Comparison of ENCODE assay signal across 23 mouse cellular contexts in the genomic region with DNA sequence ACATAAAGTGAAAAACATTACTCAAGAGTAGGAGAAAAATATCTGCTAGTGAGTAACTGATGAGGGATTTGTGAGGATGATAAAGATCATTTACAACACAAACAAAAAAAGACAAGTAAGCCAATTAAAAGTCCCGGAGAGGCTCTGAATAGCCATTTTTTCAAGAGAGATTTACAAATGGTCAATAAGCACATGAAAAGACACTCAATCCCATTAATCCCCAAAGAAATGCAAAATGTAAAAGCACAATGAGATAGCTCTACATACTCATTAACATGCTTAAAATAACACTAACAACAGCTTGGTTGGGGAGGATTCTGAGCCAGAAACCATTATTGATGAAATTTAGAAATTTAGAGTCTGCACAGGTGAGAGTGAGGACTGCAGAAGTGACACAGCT.
DNase-seq lines count a peak whose midpoint lies in the region; ATAC-seq and TF ChIP-seq lines count a peak whose summit lies in the region.
"Had no signal": no experiment of that assay in that cellular context is flagged by ENCODE, and none has a peak within 500 bp of the region (broad histone marks: within the 10 kb centered on the region; RNA-seq: fewer than 3 reads in every experiment).

No protein-coding gene starts in this region.

- TF ChIP-seq EP300 in ES-Bruce4 (IDR thresholded peaks at IDR 0.05; ENCODE audit: insufficient read depth, low read depth, low read length), result no peak

- peak; percentile 74 for DNase-seq in ZHBTc4 (ENCODE audit: low read depth, low spot score)
- DNase-seq in thymus, postnatal 10 days (ENCODE audit: low spot score in 2 of 2), result no peak
- no peak for DNase-seq in cerebellum, adult 9-11 months
- DNase-seq: adrenal gland, postnatal 14 days; B cell, adult 2 months; cerebellum, adult 18-20 months; cerebellum, postnatal 10 days; embryo, embryonic 11 days; gastrocnemius, adult 2 months; gastrocnemius, postnatal 25 days; kidney, adult 18-20 months had no signal

- TF ChIP-seq POLR2A in ES-Bruce4 (IDR thresholded peaks at IDR 0.05; ENCODE audit: insufficient read depth, low read length), result no peak
- TF ChIP-seq POLR2A in olfactory bulb, adult 2 months (IDR thresholded peaks at IDR 0.05; ENCODE audit: insufficient read depth, low read depth, low read length), result no peak

- TF ChIP-seq CTCF in ES-Bruce4 (IDR thresholded peaks at IDR 0.05; ENCODE audit: low read depth, low read length), result no peak
- no peak for TF ChIP-seq CTCF in olfactory bulb, adult 2 months (IDR thresholded peaks at IDR 0.05; ENCODE audit: insufficient read depth, low read depth, low read length)

- no peak overlapping the region for H3K9ac ChIP-seq in forebrain, embryonic 13.5 days
- no peak overlapping the region for H3K9ac ChIP-seq in forebrain, embryonic 12.5 days
- H3K9ac ChIP-seq in ES-Bruce4 (ENCODE audit: low read depth, poor library complexity, severe bottlenecking), result no peak overlapping the region
- H3K9ac ChIP-seq: embryonic facial prominence, embryonic 15.5 days; heart, embryonic 12.5 days; hindbrain, embryonic 14.5 days; intestine, embryonic 15.5 days had no signal

- H3K36me3 ChIP-seq in forebrain, embryonic 13.5 days (ENCODE audit: poor library complexity, severe bottlenecking), result no peaks in the 10 kb centered on the region
- no peaks in the 10 kb centered on the region for H3K36me3 ChIP-seq in forebrain, embryonic 12.5 days (replicated peaks)
- no peaks in the 10 kb centered on the region for H3K36me3 ChIP-seq in ES-Bruce4 (ENCODE audit: control insufficient read depth, insufficient read depth, low read length, poor library complexity, severe bottlenecking)
- H3K36me3 ChIP-seq: embryonic facial prominence, embryonic 15.5 days; heart, embryonic 12.5 days; hindbrain, embryonic 10.5 days; intestine, embryonic 15.5 days had no signal

- WGBS in forebrain, embryonic 13.5 days, result 9% methylated on average over 1 of the region's 1 CpGs
- 8% methylated on average over 1 of the region's 1 CpGs for WGBS in forebrain, embryonic 12.5 days
- 11% methylated on average over 1 of the region's 1 CpGs for WGBS in olfactory bulb, adult 2 months

- H3K9me3 ChIP-seq in forebrain, embryonic 13.5 days (replicated peaks), result no peaks in the 10 kb centered on the region
- no peaks in the 10 kb centered on the region for H3K9me3 ChIP-seq in forebrain, embryonic 12.5 days
- H3K9me3 ChIP-seq in ES-Bruce4 (replicated peaks; ENCODE audit: control insufficient read depth, insufficient read depth, low read length, poor library complexity, severe bottlenecking), result no peaks in the 10 kb centered on the region; the same call in 1 of the 2 replicates
- H3K9me3 ChIP-seq: embryonic facial prominence, embryonic 15.5 days; heart, embryonic 12.5 days; hindbrain, embryonic 10.5 days; intestine, embryonic 15.5 days had no signal

- 0 out of 2 replicates have a peak, but pooled peaks have one; percentile 21 for ATAC-seq in forebrain, embryonic 13.5 days
- ATAC-seq in forebrain, embryonic 12.5 days (ENCODE audit: low FRiP score), result no peak
- ATAC-seq: activated CD4-positive, CD25-positive, alpha-beta regulatory T cell, adult 4 months; CD4-positive, CD25-positive, alpha-beta regulatory T cell, adult 4 months; intestine, embryonic 15.5 days had no signal

- no peak overlapping the region for H3K4me3 ChIP-seq in forebrain, embryonic 13.5 days
- no peak overlapping the region for H3K4me3 ChIP-seq in forebrain, embryonic 12.5 days (replicated peaks)
- no peak overlapping the region for H3K4me3 ChIP-seq in ES-Bruce4 (ENCODE audit: low read depth, low read length)
- no peak overlapping the region for H3K4me3 ChIP-seq in olfactory bulb, adult 2 months (ENCODE audit: insufficient read depth, low read depth, low read length)
- H3K4me3 ChIP-seq: embryonic facial prominence, embryonic 15.5 days; erythroblast, embryonic 14.5 days; gastrocnemius, adult 2 months; heart, embryonic 12.5 days; hindbrain, embryonic 10.5 days; intestine, embryonic 15.5 days had no signal

- no peak overlapping the region for H3K27ac ChIP-seq in forebrain, embryonic 13.5 days
- no peak overlapping the region for H3K27ac ChIP-seq in forebrain, embryonic 12.5 days
- H3K27ac ChIP-seq in ES-Bruce4 (ENCODE audit: insufficient read depth, low read length), result peak overlapping the region; percentile 46
- peak overlapping the region; percentile 3; the same call in 1 of the 2 replicates for H3K27ac ChIP-seq in olfactory bulb, adult 2 months (ENCODE audit: insufficient read depth, low read depth, low read length)
- H3K27ac ChIP-seq: embryonic facial prominence, embryonic 15.5 days; gastrocnemius, adult 2 months; hindbrain, embryonic 10.5 days; hindbrain, embryonic 14.5 days; intestine, embryonic 15.5 days had no signal

- H3K4me1 ChIP-seq in forebrain, embryonic 13.5 days, result peaks cover 6% of the 10 kb centered on the region
- H3K4me1 ChIP-seq in forebrain, embryonic 12.5 days, result 0 out of 2 replicates have a peak, but pooled peaks cover 3% of the 10 kb centered on the region
- no peaks in the 10 kb centered on the region for H3K4me1 ChIP-seq in ES-Bruce4 (ENCODE audit: control insufficient read depth, insufficient read depth, low read length)
- H3K4me1 ChIP-seq in olfactory bulb, adult 2 months (ENCODE audit: control insufficient read depth, insufficient read depth, low read length), result peaks cover 4% of the 10 kb centered on the region
- H3K4me1 ChIP-seq: embryonic facial prominence, embryonic 15.5 days; hindbrain, embryonic 10.5 days; intestine, embryonic 15.5 days had no signal

- no peaks in the 10 kb centered on the region for H3K27me3 ChIP-seq in forebrain, embryonic 13.5 days
- no peaks in the 10 kb centered on the region for H3K27me3 ChIP-seq in forebrain, embryonic 12.5 days
- H3K27me3 ChIP-seq in ES-Bruce4 (ENCODE audit: control insufficient read depth, insufficient read depth, low read length, poor library complexity, severe bottlenecking), result no peaks in the 10 kb centered on the region
- H3K27me3 ChIP-seq: embryonic facial prominence, embryonic 15.5 days; heart, embryonic 12.5 days; intestine, embryonic 15.5 days had no signal

- no peak overlapping the region for H3K4me2 ChIP-seq in forebrain, embryonic 13.5 days
- no peak overlapping the region for H3K4me2 ChIP-seq in forebrain, embryonic 12.5 days
- H3K4me2 ChIP-seq: embryonic facial prominence, embryonic 15.5 days; heart, embryonic 12.5 days; hindbrain, embryonic 14.5 days; intestine, embryonic 15.5 days had no signal

Comparison
In these comparisons a context has a peak if more than half of its experiments do, and no peak if none do; other contexts are left out.
1. H3K27ac ChIP-seq: peak in ES-Bruce4 (single experiment) and olfactory bulb, adult 2 months (single experiment); none in forebrain, embryonic 13.5 days (single experiment) and forebrain, embryonic 12.5 days (single experiment).